Mouse (Mus musculus): ENCODE measurements around the gene Smim13. TPM values are rescaled to one million over a fixed set of nuclear protein-coding genes. Genes with fewer than 3 reads are reported as not detected.
"Not testable (repeated sequence)": the region's sequence is repeated elsewhere in the genome, so short reads cannot be mapped to it uniquely, and the experiment has no call there.

Gene Smim13
- 10 to 100 TPM; 23.0 to 27.6 TPM for total RNA-seq (2021)
- 9.0 and 19.7 TPM in 2 replicates for polyA plus RNA-seq (2012; rRNA removed)
- long read RNA-seq, full-length matches to known transcripts = 39 of 40 reads
- long read RNA-seq, partial matches to known transcripts = 0 of 40 reads
- long read RNA-seq, other reads (novel, unspliced or antisense) = 1 of 40 reads

DNA sequence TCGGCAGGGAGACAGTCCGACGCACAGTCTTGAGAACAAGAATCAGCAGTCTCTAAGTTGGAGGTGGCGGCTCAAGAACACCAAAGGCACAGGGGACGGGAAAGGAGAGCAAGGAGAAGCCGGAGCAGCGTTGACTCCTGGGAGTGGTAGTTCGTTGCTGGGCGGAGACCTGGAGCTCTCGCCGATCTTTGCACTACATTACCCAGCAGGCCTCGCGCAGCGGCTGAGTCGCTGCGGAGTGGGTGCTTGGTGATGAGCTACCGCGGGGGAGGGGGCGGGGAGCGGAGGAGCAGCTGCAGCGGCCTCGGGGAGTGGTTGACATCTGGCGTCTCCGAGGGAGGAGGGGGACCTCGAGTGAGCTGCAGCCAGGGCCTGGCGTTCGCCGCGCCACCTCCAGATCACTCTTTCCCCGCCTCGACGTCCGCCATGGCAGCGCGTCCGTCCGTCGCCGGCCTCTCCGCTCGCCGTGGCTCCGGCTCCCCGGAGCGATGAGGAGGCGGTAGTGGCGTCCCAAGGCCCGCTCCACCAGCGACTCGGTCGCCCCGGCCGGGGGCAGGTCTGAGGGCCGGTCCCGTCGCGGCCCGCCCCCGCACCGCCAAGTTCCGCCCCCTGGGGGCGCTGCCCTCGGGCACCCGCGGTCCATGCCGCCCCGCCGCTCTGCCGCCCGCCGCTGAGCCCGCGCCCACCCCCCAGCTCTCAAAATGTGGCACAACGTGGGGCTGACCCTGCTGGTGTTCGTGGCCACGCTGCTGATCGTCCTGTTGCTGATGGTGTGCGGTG is at the start of gene Smim13:
TSS of gene Smim13 (plus strand) at position 307 of the 780 bp plus-strand sequence.
- TF ChIP-seq CTCF (IDR thresholded peaks at IDR 0.05) (peak; percentile 80), POLR2A (IDR thresholded peaks at IDR 0.05; ENCODE audit: insufficient read depth, low read depth, low read length) (peak; percentile 88), EP300 (IDR thresholded peaks at IDR 0.05; ENCODE audit: insufficient read depth, low read depth, low read length) (0 out of 2 replicates have a peak, but pooled peaks have one; percentile 41)
- peaks cover under 1% of the 10 kb centered on the region; the same call in 1 of the 2 replicates for H3K36me3 ChIP-seq (ENCODE audit: control insufficient read depth, insufficient read depth, low read length)
- H3K9ac ChIP-seq (ENCODE audit: low read depth, low read length) = peak within 1 kb of the TSS; percentile 98
- DNase-seq = peak; percentile 91 to 96
- H3K27me3 ChIP-seq (ENCODE audit: control insufficient read depth, insufficient read depth, low read length) = no peaks in the 10 kb centered on the region
- under 1% methylated on average over 75 of the region's 78 CpGs for WGBS
- no peaks in the 10 kb centered on the region; the same call in 1 of the 2 replicates for H3K4me1 ChIP-seq (ENCODE audit: control insufficient read depth, insufficient read depth, low read length)
- intact Hi-C loops (cut with DNase I) = loop anchor here (1.0 kb wide), 1 partner anchor 233 kb away; the partner anchor contains the start of gene Tmem14c
- H3K79me2 ChIP-seq (replicated peaks; ENCODE audit: control insufficient read depth, insufficient read depth, low read length) = no peaks in the 10 kb centered on the region
- peak within 1 kb of the TSS; percentile 96 for H3K27ac ChIP-seq
- peak within 1 kb of the TSS; percentile 79 for H3K4me3 ChIP-seq

- no peak for DNase-seq
- H3K9ac ChIP-seq (ENCODE audit: low read depth, low read length) = no peak overlapping the region
- intact Hi-C loops (cut with DNase I) = no loop called here
- no peaks in the 10 kb centered on the region for H3K79me2 ChIP-seq (replicated peaks; ENCODE audit: control insufficient read depth, insufficient read depth, low read length)
- H3K36me3 ChIP-seq (ENCODE audit: control insufficient read depth, insufficient read depth, low read length) = no peaks in the 10 kb centered on the region
- no peak for TF ChIP-seq CTCF (IDR thresholded peaks at IDR 0.05)
- TF ChIP-seq EP300 (IDR thresholded peaks at IDR 0.05; ENCODE audit: insufficient read depth, low read depth, low read length) = no peak
- no peak for TF ChIP-seq POLR2A (IDR thresholded peaks at IDR 0.05; ENCODE audit: insufficient read depth, low read depth, low read length)
- H3K27ac ChIP-seq = no peak overlapping the region
- H3K4me1 ChIP-seq (ENCODE audit: control insufficient read depth, insufficient read depth, low read length) = no peaks in the 10 kb centered on the region
- no peaks in the 10 kb centered on the region; the same call in 1 of the 2 replicates for H3K27me3 ChIP-seq (ENCODE audit: control insufficient read depth, insufficient read depth, low read length)
- no peak overlapping the region for H3K4me3 ChIP-seq
- WGBS = 70% methylated on average over 2 of the region's 2 CpGs
Measured at GRCm38 (mm10) chr13:41200861-41201260, 48.8 kb upstream of the Smim13 start.

DNA sequence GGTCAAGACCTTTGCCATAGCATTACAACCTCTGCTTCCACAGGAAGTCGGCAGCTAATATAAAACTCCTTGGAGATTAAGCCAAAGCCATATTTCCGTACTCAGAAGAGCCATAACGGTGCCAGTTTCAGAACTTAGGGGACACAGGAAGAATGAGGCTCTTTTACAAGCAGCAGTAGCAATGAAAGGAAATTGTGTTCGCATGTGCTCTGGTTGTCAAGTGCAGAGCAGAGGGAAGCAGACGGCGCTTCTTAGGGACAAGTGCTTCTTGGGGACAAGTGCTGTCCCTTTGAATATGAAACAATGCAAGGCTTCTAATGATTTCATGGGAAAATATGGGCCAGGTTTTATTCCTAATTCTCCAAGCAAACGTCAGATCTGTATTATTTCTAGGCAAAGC is 46.4 kb upstream of the Smim13 start:
- Histone ChIP-seq H3K9ac (ENCODE audit: low read depth, low read length) (no peak overlapping the region), H3K79me2 (replicated peaks; ENCODE audit: control insufficient read depth, insufficient read depth, low read length) (no peaks in the 10 kb centered on the region), H3K27ac (no peak overlapping the region), H3K4me1 (ENCODE audit: control insufficient read depth, insufficient read depth, low read length) (no peaks in the 10 kb centered on the region), H3K36me3 (ENCODE audit: control insufficient read depth, insufficient read depth, low read length) (no peaks in the 10 kb centered on the region), H3K27me3 (ENCODE audit: control insufficient read depth, insufficient read depth, low read length) (no peaks in the 10 kb centered on the region; the same call in 1 of the 2 replicates), H3K4me3 (no peak overlapping the region)
- no peak for DNase-seq
- intact Hi-C loops (cut with DNase I) = no loop called here
- TF ChIP-seq POLR2A (IDR thresholded peaks at IDR 0.05; ENCODE audit: insufficient read depth, low read depth, low read length) = no peak
- no peak for TF ChIP-seq CTCF (IDR thresholded peaks at IDR 0.05)
- no peak for TF ChIP-seq EP300 (IDR thresholded peaks at IDR 0.05; ENCODE audit: insufficient read depth, low read depth, low read length)
- 35% methylated on average over 7 of the region's 7 CpGs for WGBS

DNA sequence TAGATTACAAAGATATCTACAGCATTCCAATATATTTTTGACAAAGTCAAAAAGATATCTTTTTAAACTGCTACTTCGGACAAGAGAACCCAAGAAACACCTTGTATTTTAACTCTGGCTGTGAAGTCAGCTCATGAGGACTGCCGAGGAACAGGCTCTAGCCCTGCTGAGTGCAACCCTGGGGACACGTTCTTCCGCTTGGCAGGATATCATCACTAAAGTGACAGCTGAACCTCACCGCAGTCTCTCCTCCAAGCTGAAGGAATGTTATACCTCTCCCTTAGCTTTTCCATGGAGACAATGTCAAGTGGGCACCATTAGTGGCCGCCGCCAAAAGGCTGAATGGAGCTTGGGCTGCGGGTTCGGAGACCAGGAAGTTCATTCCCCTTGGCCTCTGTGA is 46.0 kb upstream of the Smim13 start:
- Histone ChIP-seq H3K27ac (no peak overlapping the region), H3K79me2 (replicated peaks; ENCODE audit: control insufficient read depth, insufficient read depth, low read length) (no peaks in the 10 kb centered on the region), H3K36me3 (ENCODE audit: control insufficient read depth, insufficient read depth, low read length) (no peaks in the 10 kb centered on the region), H3K4me1 (ENCODE audit: control insufficient read depth, insufficient read depth, low read length) (no peaks in the 10 kb centered on the region), H3K27me3 (ENCODE audit: control insufficient read depth, insufficient read depth, low read length) (no peaks in the 10 kb centered on the region; the same call in 1 of the 2 replicates), H3K4me3 (no peak overlapping the region), H3K9ac (ENCODE audit: low read depth, low read length) (no peak overlapping the region)
- TF ChIP-seq CTCF (IDR thresholded peaks at IDR 0.05) (no peak), POLR2A (IDR thresholded peaks at IDR 0.05; ENCODE audit: insufficient read depth, low read depth, low read length) (no peak), EP300 (IDR thresholded peaks at IDR 0.05; ENCODE audit: insufficient read depth, low read depth, low read length) (no peak)
- WGBS = 63% methylated on average over 9 of the region's 9 CpGs
- DNase-seq = no peak
- intact Hi-C loops (cut with DNase I) = no loop called here

DNA sequence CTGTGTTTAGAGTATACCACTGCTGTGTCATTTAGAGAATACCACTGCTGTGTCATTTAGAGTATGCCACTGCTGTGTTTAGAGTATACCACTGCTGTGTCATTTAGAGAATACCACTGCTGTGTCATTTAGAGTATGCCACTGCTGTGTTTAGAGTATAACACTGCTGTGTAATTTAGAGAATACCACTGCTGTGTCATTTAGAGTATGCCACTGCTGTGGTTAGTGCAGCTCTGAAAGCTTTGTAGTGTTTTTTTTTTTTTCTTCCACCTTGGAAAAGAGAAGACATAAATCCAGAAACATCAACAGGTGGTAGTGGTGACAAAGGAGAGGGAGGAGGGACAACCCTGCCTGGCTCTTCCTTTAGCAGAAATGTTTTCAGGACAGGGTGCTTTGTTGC is 44.1 kb upstream of the Smim13 start:
- H3K4me1 ChIP-seq (ENCODE audit: control insufficient read depth, insufficient read depth, low read length); DNase-seq; H3K9ac ChIP-seq (ENCODE audit: low read depth, low read length); intact Hi-C loops (cut with DNase I); H3K36me3 ChIP-seq (ENCODE audit: control insufficient read depth, insufficient read depth, low read length); H3K27me3 ChIP-seq (ENCODE audit: control insufficient read depth, insufficient read depth, low read length); H3K4me3 ChIP-seq; H3K27ac ChIP-seq; H3K79me2 ChIP-seq (replicated peaks; ENCODE audit: control insufficient read depth, insufficient read depth, low read length): not testable (repeated sequence)

DNA sequence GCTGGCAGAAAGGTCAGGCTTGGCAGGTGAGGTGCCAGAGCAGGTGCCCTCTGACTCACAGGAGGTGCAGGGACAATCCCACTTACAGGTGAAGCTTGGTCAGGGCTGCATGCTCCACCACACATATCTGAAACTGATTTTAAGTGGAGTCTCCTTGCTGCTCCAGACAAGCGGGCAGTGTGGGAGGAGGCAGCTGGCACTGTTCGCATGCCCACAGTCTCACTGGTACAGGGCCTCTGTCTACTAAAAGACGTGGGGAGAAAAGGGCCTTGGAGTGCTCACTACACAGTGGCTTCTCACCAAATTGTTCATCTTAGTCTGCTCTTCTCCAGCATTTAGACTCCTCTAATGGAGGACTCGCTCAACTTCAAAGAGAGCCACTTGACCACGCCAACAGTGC is 43.4 kb upstream of the Smim13 start:
- no peaks in the 10 kb centered on the region for H3K4me1 ChIP-seq (ENCODE audit: control insufficient read depth, insufficient read depth, low read length)
- H3K9ac ChIP-seq (ENCODE audit: low read depth, low read length) = no peak overlapping the region
- no peak for DNase-seq
- H3K36me3 ChIP-seq (ENCODE audit: control insufficient read depth, insufficient read depth, low read length) = no peaks in the 10 kb centered on the region
- no peak overlapping the region for H3K4me3 ChIP-seq
- WGBS = 84% methylated on average over 5 of the region's 5 CpGs
- intact Hi-C loops (cut with DNase I) = no loop called here
- H3K79me2 ChIP-seq (replicated peaks; ENCODE audit: control insufficient read depth, insufficient read depth, low read length) = no peaks in the 10 kb centered on the region
- H3K27ac ChIP-seq = no peak overlapping the region
- TF ChIP-seq EP300 (IDR thresholded peaks at IDR 0.05; ENCODE audit: insufficient read depth, low read depth, low read length) = no peak
- no peak for TF ChIP-seq POLR2A (IDR thresholded peaks at IDR 0.05; ENCODE audit: insufficient read depth, low read depth, low read length)
- no peak for TF ChIP-seq CTCF (IDR thresholded peaks at IDR 0.05)
- no peaks in the 10 kb centered on the region for H3K27me3 ChIP-seq (ENCODE audit: control insufficient read depth, insufficient read depth, low read length)

Measured in heart, adult 2 months (tissue).